10 mouse cellular contexts compared by ENCODE assay signal in genomic region chr14:123202313-123202712, GRCm38 (mm10).
A peak's percentile ranks its signal among the peaks of the same experiment; 100 is the strongest.
DNase-seq lines count a peak whose midpoint lies in the region; ATAC-seq and TF ChIP-seq lines count a peak whose summit lies in the region.
"Had no signal": no experiment of that assay in that cellular context is flagged by ENCODE, and none has a peak within 500 bp of the region (broad histone marks: within the 10 kb centered on the region; RNA-seq: fewer than 3 reads in every experiment).

No protein-coding gene starts in this region.

- H3K27ac ChIP-seq in heart, embryonic 12.5 days (ENCODE audit: poor library complexity, severe bottlenecking), result no peak overlapping the region
- H3K27ac ChIP-seq in heart, embryonic 11.5 days (ENCODE audit: low read depth, low read length), result no peak overlapping the region
- H3K27ac ChIP-seq in limb, embryonic 14.5 days (replicated peaks; ENCODE audit: low read depth, low read length), result peak overlapping the region; percentile 33; the same call in 1 of the 2 replicates
- no peak overlapping the region for H3K27ac ChIP-seq in limb, embryonic 10.5 days
- H3K27ac ChIP-seq in embryonic facial prominence, embryonic 15.5 days (replicated peaks), result peak overlapping the region; percentile 40; the same call in 1 of the 2 replicates
- peak overlapping the region; percentile 70 for H3K27ac ChIP-seq in neural tube, embryonic 14.5 days (ENCODE audit: low read depth, low read length)

- H3K9me3 ChIP-seq in heart, embryonic 12.5 days (replicated peaks), result no peaks in the 10 kb centered on the region
- H3K9me3 ChIP-seq in heart, embryonic 11.5 days (replicated peaks; ENCODE audit: control insufficient read depth, low read length), result no peaks in the 10 kb centered on the region
- H3K9me3 ChIP-seq in limb, embryonic 14.5 days (ENCODE audit: control insufficient read depth, low read length), result no peaks in the 10 kb centered on the region
- no peaks in the 10 kb centered on the region for H3K9me3 ChIP-seq in limb, embryonic 10.5 days (replicated peaks)
- H3K9me3 ChIP-seq in embryonic facial prominence, embryonic 15.5 days (replicated peaks), result no peaks in the 10 kb centered on the region
- peaks cover under 1% of the 10 kb centered on the region; the same call in 1 of the 2 replicates for H3K9me3 ChIP-seq in neural tube, embryonic 14.5 days (ENCODE audit: control insufficient read depth, low read length)

- ATAC-seq in heart, embryonic 12.5 days (ENCODE audit: insufficient number of reproducible peaks, low FRiP score), result no peak
- no peak for ATAC-seq in heart, embryonic 11.5 days (replicated peaks; ENCODE audit: insufficient number of reproducible peaks, low FRiP score, low TSS enrichment)
- ATAC-seq in limb, embryonic 14.5 days (ENCODE audit: low FRiP score, low read depth), result no peak
- ATAC-seq in embryonic facial prominence, embryonic 15.5 days (ENCODE audit: insufficient number of reproducible peaks, low FRiP score, low TSS enrichment, low read depth), result no peak
- peak; percentile 67 for ATAC-seq in neural tube, embryonic 14.5 days (ENCODE audit: low read depth)
- ATAC-seq: liver, postnatal 0 days had no signal

- H3K4me1 ChIP-seq in heart, embryonic 12.5 days (replicated peaks), result no peaks in the 10 kb centered on the region
- H3K4me1 ChIP-seq in heart, embryonic 11.5 days (ENCODE audit: control insufficient read depth, insufficient read depth, low read length), result no peaks in the 10 kb centered on the region
- H3K4me1 ChIP-seq in limb, embryonic 14.5 days (ENCODE audit: control insufficient read depth, insufficient read depth, low read length), result peaks cover 8% of the 10 kb centered on the region
- H3K4me1 ChIP-seq in limb, embryonic 10.5 days, result no peaks in the 10 kb centered on the region
- H3K4me1 ChIP-seq in embryonic facial prominence, embryonic 15.5 days, result peaks cover 9% of the 10 kb centered on the region; the same call in 1 of the 2 replicates
- peaks cover 7% of the 10 kb centered on the region; the same call in 1 of the 2 replicates for H3K4me1 ChIP-seq in neural tube, embryonic 14.5 days (ENCODE audit: control insufficient read depth, insufficient read depth, low read length)

- H3K27me3 ChIP-seq in heart, embryonic 12.5 days (replicated peaks), result no peaks in the 10 kb centered on the region
- no peaks in the 10 kb centered on the region for H3K27me3 ChIP-seq in heart, embryonic 11.5 days (ENCODE audit: control insufficient read depth, insufficient read depth, low read length)
- H3K27me3 ChIP-seq in limb, embryonic 14.5 days (ENCODE audit: control insufficient read depth, insufficient read depth, low read length), result no peaks in the 10 kb centered on the region
- no peaks in the 10 kb centered on the region for H3K27me3 ChIP-seq in limb, embryonic 10.5 days (ENCODE audit: low read depth, poor library complexity, severe bottlenecking)
- H3K27me3 ChIP-seq in embryonic facial prominence, embryonic 15.5 days, result no peaks in the 10 kb centered on the region
- H3K27me3 ChIP-seq in neural tube, embryonic 14.5 days (ENCODE audit: control insufficient read depth, insufficient read depth, low read length), result no peaks in the 10 kb centered on the region

- H3K4me2 ChIP-seq in heart, embryonic 12.5 days, result peak overlapping the region; percentile 31
- H3K4me2 ChIP-seq in heart, embryonic 11.5 days, result no peak overlapping the region
- H3K4me2 ChIP-seq in limb, embryonic 14.5 days (replicated peaks; ENCODE audit: low read depth, low read length, severe bottlenecking), result peak overlapping the region; percentile 19; the same call in 1 of the 2 replicates
- H3K4me2 ChIP-seq in embryonic facial prominence, embryonic 15.5 days (replicated peaks), result peak overlapping the region; percentile 30
- H3K4me2 ChIP-seq in neural tube, embryonic 14.5 days (ENCODE audit: low read depth, low read length), result peak overlapping the region; percentile 15; the same call in 1 of the 2 replicates

- H3K4me3 ChIP-seq in heart, embryonic 12.5 days, result no peak overlapping the region
- H3K4me3 ChIP-seq in heart, embryonic 11.5 days (ENCODE audit: low read depth, low read length), result no peak overlapping the region
- H3K4me3 ChIP-seq in limb, embryonic 14.5 days (replicated peaks; ENCODE audit: low read length), result no peak overlapping the region
- H3K4me3 ChIP-seq in limb, embryonic 10.5 days, result no peak overlapping the region
- H3K4me3 ChIP-seq in embryonic facial prominence, embryonic 15.5 days (replicated peaks), result no peak overlapping the region
- no peak overlapping the region for H3K4me3 ChIP-seq in neural tube, embryonic 14.5 days (ENCODE audit: low read depth, low read length)

- WGBS in heart, embryonic 12.5 days, result 64% methylated on average over 4 of the region's 4 CpGs
- WGBS in heart, embryonic 11.5 days (ENCODE audit: insufficient replicate concordance), result 72% methylated on average over 4 of the region's 4 CpGs
- WGBS in limb, embryonic 14.5 days, result 66% methylated on average over 4 of the region's 4 CpGs
- WGBS in limb, embryonic 10.5 days, result 86% methylated on average over 4 of the region's 4 CpGs
- 43% methylated on average over 4 of the region's 4 CpGs for WGBS in embryonic facial prominence, embryonic 15.5 days
- 41% methylated on average over 4 of the region's 4 CpGs for WGBS in neural tube, embryonic 14.5 days

- no peak for DNase-seq in limb, embryonic 14.5 days (ENCODE audit: low spot score)
- DNase-seq in limb, embryonic 10.5 days (ENCODE audit: low spot score), result no peak
- DNase-seq in left cerebral cortex, postnatal 10 days (ENCODE audit: extremely low spot score in 1 of 2, low spot score in 2 of 2), result no peak
- no peak for DNase-seq in embryo, embryonic 9.5 days (ENCODE audit: extremely low spot score)
- DNase-seq: liver, postnatal 0 days; thymus, postnatal 14 days had no signal

- TF ChIP-seq POLR2A in limb, embryonic 14.5 days (IDR thresholded peaks at IDR 0.05; ENCODE audit: borderline replicate concordance, extremely low read depth, insufficient read depth, insufficient read length), result no peak

- no peak overlapping the region for H3K9ac ChIP-seq in heart, embryonic 12.5 days
- no peak overlapping the region for H3K9ac ChIP-seq in heart, embryonic 11.5 days (ENCODE audit: low read depth, low read length)
- no peak overlapping the region for H3K9ac ChIP-seq in limb, embryonic 14.5 days (ENCODE audit: low read depth, low read length, severe bottlenecking)
- H3K9ac ChIP-seq in embryonic facial prominence, embryonic 15.5 days, result no peak overlapping the region
- no peak overlapping the region for H3K9ac ChIP-seq in neural tube, embryonic 14.5 days (replicated peaks; ENCODE audit: low read depth, low read length)
- H3K9ac ChIP-seq: liver, postnatal 0 days had no signal

- no peaks in the 10 kb centered on the region for H3K36me3 ChIP-seq in heart, embryonic 12.5 days
- H3K36me3 ChIP-seq in heart, embryonic 11.5 days (ENCODE audit: control insufficient read depth, insufficient read depth, low read length), result no peaks in the 10 kb centered on the region
- H3K36me3 ChIP-seq in limb, embryonic 14.5 days (ENCODE audit: control insufficient read depth, insufficient read depth, low read length), result no peaks in the 10 kb centered on the region
- H3K36me3 ChIP-seq in limb, embryonic 10.5 days, result no peaks in the 10 kb centered on the region
- H3K36me3 ChIP-seq in embryonic facial prominence, embryonic 15.5 days, result no peaks in the 10 kb centered on the region
- H3K36me3 ChIP-seq in neural tube, embryonic 14.5 days (ENCODE audit: control insufficient read depth, insufficient read depth, low read length), result no peaks in the 10 kb centered on the region

- intact Hi-C loops in left cerebral cortex, postnatal 10 days (cut with DNase I), result no loop called here

Comparison
In these comparisons a context has a peak if more than half of its experiments do, and no peak if none do; other contexts are left out.
1. H3K27ac ChIP-seq: peak in limb, embryonic 14.5 days (single experiment), embryonic facial prominence, embryonic 15.5 days (single experiment) and neural tube, embryonic 14.5 days (single experiment); none in heart, embryonic 12.5 days (single experiment), heart, embryonic 11.5 days (single experiment) and limb, embryonic 10.5 days (single experiment).